Comparison of ENCODE assay signal across 12 mouse cellular contexts in genomic region chr11:8227772-8228425, GRCm38 (mm10).
DNase-seq lines count a peak whose midpoint lies in the region; ATAC-seq and TF ChIP-seq lines count a peak whose summit lies in the region.
"Had no signal": no experiment of that assay in that cellular context is flagged by ENCODE, and none has a peak within 500 bp of the region (broad histone marks: within the 10 kb centered on the region; RNA-seq: fewer than 3 reads in every experiment).

No protein-coding gene starts in this region.

- ATAC-seq in Patski = peak; percentile 1
- peak; percentile 49 for ATAC-seq in midbrain, embryonic 12.5 days (ENCODE audit: low FRiP score, low read depth)
- no peak for ATAC-seq in heart, embryonic 12.5 days (ENCODE audit: insufficient number of reproducible peaks, low FRiP score)
- ATAC-seq: forebrain, embryonic 13.5 days had no signal

- H3K79me2 ChIP-seq in heart, adult 2 months (replicated peaks; ENCODE audit: control insufficient read depth, insufficient read depth, low read length) = no peaks in the 10 kb centered on the region

- in situ Hi-C loops in Patski (cut with MboI; ENCODE audit: low pct_unique_long_range_greater_than_20kb) = no loop called here

- peaks cover 6% of the 10 kb centered on the region for H3K4me1 ChIP-seq in heart, adult 2 months (ENCODE audit: control insufficient read depth, insufficient read depth, low read length)
- H3K4me1 ChIP-seq in hindbrain, embryonic 10.5 days (replicated peaks) = 0 out of 2 replicates have a peak, but pooled peaks cover 5% of the 10 kb centered on the region
- H3K4me1 ChIP-seq in midbrain, embryonic 12.5 days = no peaks in the 10 kb centered on the region
- H3K4me1 ChIP-seq in heart, embryonic 12.5 days (replicated peaks) = no peaks in the 10 kb centered on the region
- H3K4me1 ChIP-seq: forebrain, embryonic 13.5 days had no signal

- TF ChIP-seq EP300 in heart, adult 2 months (IDR thresholded peaks at IDR 0.05; ENCODE audit: insufficient read depth, low read depth, low read length) = no peak

- H3K9me3 ChIP-seq in hindbrain, embryonic 10.5 days = no peaks in the 10 kb centered on the region
- H3K9me3 ChIP-seq in midbrain, embryonic 12.5 days = no peaks in the 10 kb centered on the region
- no peaks in the 10 kb centered on the region for H3K9me3 ChIP-seq in heart, embryonic 12.5 days (replicated peaks)
- H3K9me3 ChIP-seq: forebrain, embryonic 13.5 days had no signal

- CTCF ChIA-PET in Patski (lab: Charles Lee) = no interaction called here

- 46% methylated on average over 8 of the region's 8 CpGs for WGBS in heart, adult 2 months
- WGBS in hindbrain, embryonic 10.5 days = 53% methylated on average over 8 of the region's 8 CpGs
- 35% methylated on average over 8 of the region's 8 CpGs for WGBS in midbrain, embryonic 12.5 days
- 56% methylated on average over 8 of the region's 8 CpGs for WGBS in heart, embryonic 12.5 days

- POLR2A ChIA-PET in Patski (lab: Charles Lee) = no interaction called here

- no peak for TF ChIP-seq POLR2A in heart, adult 2 months (IDR thresholded peaks at IDR 0.05; ENCODE audit: insufficient read depth, low read depth, low read length)

- H3K4me3 ChIP-seq in heart, adult 2 months = no peak overlapping the region
- no peak overlapping the region for H3K4me3 ChIP-seq in hindbrain, embryonic 10.5 days
- no peak overlapping the region for H3K4me3 ChIP-seq in midbrain, embryonic 12.5 days
- H3K4me3 ChIP-seq in heart, embryonic 12.5 days = no peak overlapping the region
- H3K4me3 ChIP-seq: forebrain, embryonic 13.5 days had no signal

- H3K9ac ChIP-seq in heart, adult 2 months (ENCODE audit: low read depth, low read length) = no peak overlapping the region
- H3K9ac ChIP-seq in midbrain, embryonic 12.5 days (replicated peaks) = no peak overlapping the region
- no peak overlapping the region for H3K9ac ChIP-seq in heart, embryonic 12.5 days
- H3K9ac ChIP-seq: forebrain, embryonic 13.5 days had no signal

- no peak overlapping the region for H3K27ac ChIP-seq in heart, adult 2 months
- H3K27ac ChIP-seq in hindbrain, embryonic 10.5 days = peak overlapping the region; percentile 23; the same call in 1 of the 2 replicates
- H3K27ac ChIP-seq in midbrain, embryonic 12.5 days (replicated peaks) = no peak overlapping the region
- H3K27ac ChIP-seq in heart, embryonic 12.5 days (ENCODE audit: poor library complexity, severe bottlenecking) = no peak overlapping the region
- H3K27ac ChIP-seq: forebrain, embryonic 13.5 days had no signal

- H3K4me2 ChIP-seq in midbrain, embryonic 12.5 days (replicated peaks) = no peak overlapping the region
- no peak overlapping the region for H3K4me2 ChIP-seq in heart, embryonic 12.5 days
- H3K4me2 ChIP-seq: forebrain, embryonic 13.5 days; heart, embryonic 11.5 days had no signal

- no peaks in the 10 kb centered on the region for H3K27me3 ChIP-seq in heart, adult 2 months (ENCODE audit: control insufficient read depth, insufficient read depth, low read length)
- peaks cover 29% of the 10 kb centered on the region for H3K27me3 ChIP-seq in Patski
- no peaks in the 10 kb centered on the region for H3K27me3 ChIP-seq in hindbrain, embryonic 10.5 days (ENCODE audit: insufficient read depth, poor library complexity, severe bottlenecking)
- H3K27me3 ChIP-seq in midbrain, embryonic 12.5 days = no peaks in the 10 kb centered on the region
- H3K27me3 ChIP-seq in heart, embryonic 12.5 days (replicated peaks) = no peaks in the 10 kb centered on the region

- intact Hi-C loops in heart, adult 2 months (cut with DNase I) = no loop called here

- peak; percentile 62 for DNase-seq in heart, adult 11 months
- no peak for DNase-seq in heart, adult 2 months
- DNase-seq in Patski (ENCODE audit: low read depth, low spot score) = peak; percentile 33
- DNase-seq in hindbrain, embryonic 10.5 days (ENCODE audit: low spot score) = no peak
- no peak for DNase-seq in thymus, postnatal 25 days
- DNase-seq in spleen, postnatal 4 days (ENCODE audit: low spot score in 2 of 2) = no peak
- DNase-seq: cerebellum, postnatal 10 days; kidney, adult 2 months had no signal

- TF ChIP-seq CTCF in heart, adult 2 months (IDR thresholded peaks at IDR 0.05) = no peak
- no peak for TF ChIP-seq CTCF in Patski (IDR thresholded peaks at IDR 0.05)

- H3K36me3 ChIP-seq in heart, adult 2 months (ENCODE audit: control insufficient read depth, insufficient read depth, low read length) = no peaks in the 10 kb centered on the region
- H3K36me3 ChIP-seq in hindbrain, embryonic 10.5 days = no peaks in the 10 kb centered on the region
- H3K36me3 ChIP-seq in midbrain, embryonic 12.5 days = no peaks in the 10 kb centered on the region
- H3K36me3 ChIP-seq in heart, embryonic 12.5 days = no peaks in the 10 kb centered on the region

Comparison
In these comparisons a context has a peak if more than half of its experiments do, and no peak if none do; other contexts are left out.
1. DNase-seq: peak in heart, adult 11 months (single experiment) and Patski (single experiment); none in heart, adult 2 months (0 of 2), hindbrain, embryonic 10.5 days (single experiment), thymus, postnatal 25 days (single experiment) and spleen, postnatal 4 days (0 of 2).